Mouse (Mus musculus) gastrocnemius, postnatal 10 days (tissue): Measurements from ENCODE around the gene Cabin1. TPM values are rescaled to one million over a fixed set of nuclear protein-coding genes. Genes with fewer than 3 reads are reported as not detected.

ENCODE experiments used
- DNase-seq: peaks from one replicate; pipeline ENCODE4 v3.0.0; 2021; ENCODE audit warnings: mixed read lengths
- total RNA-seq, 2 experiments: library from RNA; stranded (reverse); gene quantifications; 2 replicates each; pipeline ENCODE4 v1.2.3; 2021

Cabin1 gene
- total RNA-seq, 2 experiments from 2014 or later = 11.7 to 18.7 TPM

DNA sequence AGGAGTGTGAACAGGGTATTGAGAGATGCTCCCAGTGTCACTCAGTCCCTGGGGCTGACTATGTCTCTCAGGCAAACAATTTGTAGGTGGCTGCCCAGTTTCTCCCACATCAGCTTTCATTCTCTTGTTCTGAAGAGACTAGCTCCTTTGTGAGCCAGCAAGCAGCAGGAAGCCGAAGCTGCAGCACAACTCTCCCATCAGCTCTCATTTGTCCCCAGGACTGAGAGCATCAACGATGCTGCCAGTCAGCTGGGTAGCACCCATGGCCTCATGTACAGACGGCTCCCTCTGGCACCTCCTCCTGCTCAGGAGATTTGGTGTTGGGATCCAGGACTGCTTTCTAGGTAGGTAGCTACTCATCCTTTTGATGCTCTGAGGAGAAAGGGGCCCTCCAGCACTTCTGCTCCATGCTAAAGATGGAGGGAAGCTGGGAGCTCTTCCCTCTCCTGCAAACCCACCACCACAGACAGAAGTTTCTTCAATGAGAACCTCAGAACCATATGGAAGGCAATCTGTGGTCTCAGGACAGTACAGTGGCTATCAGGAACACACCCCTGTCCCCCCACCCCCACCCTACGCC, 97.6 kb downstream of the Cabin1 start:
- DNase-seq = no peak

DNA sequence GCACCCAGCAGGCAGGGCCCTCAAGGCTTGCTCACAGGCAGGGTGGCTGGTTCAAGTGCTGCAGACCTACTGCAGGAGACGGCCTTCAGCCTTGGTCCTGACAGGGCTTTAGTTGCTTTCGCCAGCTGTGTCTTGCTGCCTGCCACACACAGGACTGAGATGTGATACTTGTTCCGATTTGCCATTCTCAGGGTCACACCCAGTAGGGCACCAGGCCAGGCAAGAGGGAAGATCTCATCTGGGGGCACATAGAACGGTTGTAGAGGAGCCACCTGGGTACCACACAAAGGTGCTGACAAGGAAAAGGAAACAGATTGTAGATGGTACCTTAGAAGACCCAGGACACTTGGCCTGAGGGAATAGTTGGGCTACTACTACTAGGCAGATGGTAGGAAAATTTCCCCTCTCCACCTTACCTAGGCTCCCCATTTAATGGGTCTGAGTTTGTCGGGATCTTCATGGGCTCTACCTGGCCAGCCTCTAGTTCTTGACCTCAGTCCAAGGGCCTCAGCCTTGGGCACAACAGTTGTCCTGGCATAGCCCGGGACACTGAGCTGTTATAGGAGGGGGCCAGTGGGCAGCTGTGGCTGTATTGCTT, 99.4 kb downstream of the Cabin1 start:
- DNase-seq = no peak

- no peak for DNase-seq
Measured at GRCm38 (mm10) chr10:75662575-75662974, 101.6 kb downstream of the Cabin1 start.

DNA sequence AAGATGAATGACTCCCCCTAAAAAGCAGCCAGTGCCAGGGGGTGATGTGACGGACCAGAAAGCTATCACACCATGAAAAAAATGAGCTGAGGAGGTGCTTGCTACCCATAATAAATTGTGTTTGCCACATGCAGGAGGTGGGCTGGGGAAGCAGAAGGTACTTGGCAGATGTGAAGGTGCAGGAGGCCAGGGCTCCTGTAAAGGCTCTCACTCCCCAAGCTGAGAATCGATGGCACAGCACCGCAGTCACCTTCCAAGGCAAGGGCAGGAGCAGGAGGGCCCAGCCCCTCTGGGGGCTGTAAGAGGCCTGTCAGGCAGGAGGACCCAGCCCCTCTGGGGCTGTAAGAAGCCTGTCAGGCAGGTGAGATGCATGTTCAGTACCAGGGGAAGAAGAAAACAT, 102.3 kb downstream of the Cabin1 start:
- DNase-seq = no peak

DNA sequence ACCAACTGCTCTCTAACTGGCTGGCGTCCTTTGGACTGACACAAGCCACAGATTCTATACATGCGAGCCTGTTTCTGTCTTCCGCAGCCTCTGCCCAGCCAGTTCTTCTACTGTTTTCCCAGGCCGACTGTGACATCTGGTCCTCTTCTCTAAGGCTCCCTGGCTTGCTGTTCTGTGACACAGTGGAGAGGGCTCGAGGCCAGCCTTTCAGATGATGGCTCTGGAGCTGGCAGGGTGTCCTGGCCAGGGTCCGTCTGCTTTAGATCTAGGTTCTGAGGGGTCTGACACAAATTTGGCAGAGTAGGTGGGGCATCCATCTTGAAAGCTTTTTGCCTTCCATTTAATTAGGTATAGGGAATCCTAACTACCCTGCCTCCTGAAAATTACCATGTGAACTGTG, 102.8 kb downstream of the Cabin1 start:
- DNase-seq = no peak

DNA sequence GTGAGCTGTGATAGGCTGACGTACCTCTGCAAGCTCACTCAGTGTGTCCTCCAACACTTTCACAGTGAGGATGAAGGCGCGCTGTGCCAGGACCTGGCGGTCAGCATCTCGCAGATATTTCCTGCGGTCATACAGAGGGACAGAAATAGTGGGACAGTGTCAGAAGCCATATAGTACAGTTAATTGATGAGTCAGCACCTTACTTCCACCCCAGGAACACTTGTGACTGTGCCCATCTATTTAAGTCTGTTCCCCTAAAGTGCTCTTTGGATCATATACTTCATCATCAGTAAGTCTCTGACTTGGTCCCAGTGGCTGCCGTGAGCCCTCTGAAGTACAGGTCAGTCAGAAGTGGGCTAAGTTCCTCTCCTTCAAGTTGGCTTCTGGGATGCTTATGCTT, 106.4 kb downstream of the Cabin1 start:
- no peak for DNase-seq

- no peak for DNase-seq
Measured at GRCm38 (mm10) chr10:75657165-75657564, 107.0 kb downstream of the Cabin1 start.

- no peak for DNase-seq
Measured at GRCm38 (mm10) chr10:75654053-75654452, 110.1 kb downstream of the Cabin1 start.

GRCm38 (mm10) chr10:75651381-75652068, 112.6 kb downstream of the Cabin1 start:
- no peak for DNase-seq

GRCm38 (mm10) chr10:75650306-75650902, 113.7 kb downstream of the Cabin1 start:
- DNase-seq = no peak

- no peak for DNase-seq
Measured at GRCm38 (mm10) chr10:75649406-75649995, 114.6 kb downstream of the Cabin1 start.

DNA sequence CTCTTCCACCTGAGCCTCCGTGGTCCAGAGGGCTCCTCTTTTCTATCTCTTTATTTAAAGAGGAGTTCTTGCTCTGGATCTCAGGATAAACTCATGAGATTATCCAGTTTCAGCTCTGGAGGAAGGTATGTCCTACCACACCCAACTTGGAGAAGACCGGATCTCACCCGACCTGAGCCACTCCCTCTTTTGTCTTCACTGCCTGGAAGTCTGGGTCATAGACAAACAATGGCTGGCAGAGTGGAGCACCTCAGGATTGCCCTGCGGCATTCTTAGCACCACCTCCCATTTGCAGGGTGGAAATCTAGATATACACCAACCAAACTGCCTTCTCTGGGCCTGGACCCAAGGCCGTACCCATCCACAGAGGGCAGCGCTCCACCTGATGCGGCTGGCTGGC, 115.1 kb downstream of the Cabin1 start:
- no peak for DNase-seq

- DNase-seq = no peak
Measured at GRCm38 (mm10) chr10:75648091-75648490, 116.0 kb downstream of the Cabin1 start.

DNA sequence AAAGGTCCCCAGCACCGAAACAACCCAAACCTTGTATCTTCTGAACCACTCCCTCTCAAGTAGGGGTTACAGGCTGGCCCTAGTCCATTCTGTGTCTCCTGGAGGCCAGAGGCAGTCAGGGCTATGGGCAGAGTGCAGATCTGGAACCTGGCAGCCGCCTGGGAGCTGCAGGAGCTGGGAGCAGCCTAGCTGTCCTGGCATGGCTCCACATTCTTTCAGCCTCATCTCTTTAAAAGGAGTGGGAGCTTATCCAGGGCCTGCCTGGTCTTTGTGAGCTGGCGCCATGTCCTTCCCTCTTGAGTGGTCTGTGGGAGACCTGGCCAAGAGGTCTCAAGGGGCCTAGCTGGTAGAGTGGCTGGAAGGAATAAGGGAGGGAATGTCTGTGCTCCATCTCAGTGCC, 116.8 kb downstream of the Cabin1 start:
- peak; percentile 67 for DNase-seq

- no peak for DNase-seq
Measured at GRCm38 (mm10) chr10:75646406-75646805, 117.7 kb downstream of the Cabin1 start.

- no peak for DNase-seq
Measured at GRCm38 (mm10) chr10:75645616-75646015, 118.5 kb downstream of the Cabin1 start.

- DNase-seq = peak; percentile 49
Measured at GRCm38 (mm10) chr10:75643741-75644343, 120.3 kb downstream of the Cabin1 start, which contains the start of gene Susd2. Susd2 (minus strand) TSS chr10:75644008.

- DNase-seq = no peak
Measured at GRCm38 (mm10) chr10:75642891-75643290, 121.2 kb downstream of the Cabin1 start.

- no peak for DNase-seq
Measured at GRCm38 (mm10) chr10:75642436-75642835, 121.7 kb downstream of the Cabin1 start.

GRCm38 (mm10) chr10:75641721-75642222, 122.4 kb downstream of the Cabin1 start:
- no peak for DNase-seq

DNA sequence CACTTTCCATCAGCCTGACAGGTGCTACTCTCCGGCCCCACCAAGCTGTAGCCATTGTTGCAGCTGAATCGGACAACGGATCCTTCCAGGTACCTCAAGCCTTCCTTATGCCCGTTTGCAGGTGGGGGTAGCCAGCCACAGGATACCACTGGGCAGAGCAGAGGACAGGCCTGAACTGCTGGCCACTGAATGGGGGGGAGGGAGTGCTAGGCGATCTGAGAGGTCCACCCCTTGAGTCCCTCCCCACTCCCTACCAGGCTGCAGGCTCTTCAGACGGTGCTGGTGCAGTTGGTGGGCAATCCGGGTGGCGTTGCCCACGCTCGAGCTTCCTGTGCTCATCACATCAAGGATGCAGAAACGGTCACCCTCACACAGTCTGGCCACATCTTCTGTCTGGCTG, 126.4 kb downstream of the Cabin1 start:
- no peak for DNase-seq

DNA sequence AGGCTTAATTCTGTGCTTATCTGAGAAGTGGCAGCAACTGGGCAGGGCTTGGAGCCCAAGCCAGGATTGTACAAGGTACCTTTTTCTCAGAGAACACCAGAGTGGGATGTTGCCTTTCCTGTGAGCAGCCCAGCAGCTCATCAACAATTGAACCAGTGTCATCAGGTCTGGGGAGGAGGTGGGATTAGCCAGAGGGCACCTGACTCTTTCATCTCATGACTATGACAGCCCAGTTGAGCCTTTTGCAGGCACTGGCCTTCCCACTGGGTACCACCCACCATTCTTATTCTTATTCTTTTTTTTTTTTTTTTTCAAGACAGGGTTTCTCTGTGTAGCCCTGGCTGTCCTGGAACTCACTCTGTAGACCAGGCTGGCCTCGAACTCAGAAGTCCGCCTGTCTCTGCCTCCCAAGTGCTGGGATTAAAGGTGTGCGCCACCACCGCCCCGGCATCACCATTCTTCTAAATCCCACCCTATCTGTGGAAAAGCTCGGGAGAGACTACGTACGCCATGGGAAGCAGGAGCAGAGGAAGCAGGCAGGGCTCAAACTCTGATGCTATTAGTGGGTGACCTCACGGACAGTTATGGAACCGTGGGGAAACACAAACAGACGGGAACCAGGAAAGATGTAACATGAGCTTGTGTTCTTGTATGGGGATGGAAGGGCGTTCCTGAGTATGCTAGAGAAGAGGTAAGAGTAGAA, 127.9 kb downstream of the Cabin1 start:
- DNase-seq = peak; percentile 3
